Mouse (Mus musculus) stomach, postnatal 0 days (tissue): ENCODE measurements at regions not wholly inside any gene's neighbourhood (a gene's known extent, or its start where the extent isn't known, plus 50 kb on each side); places are given as distances from the start of the nearest gene placed in this dataset.

Source experiments
- CTCF ChIP-seq: IDR thresholded peaks from 2 replicates; pipeline ENCODE4 v1.5.1; 2016; ENCODE audit warnings: antibody characterized with exemption, low read depth, mild to moderate bottlenecking, moderate library complexity
- EP300 ChIP-seq: optimal IDR thresholded peaks from 2 replicates; pipeline ENCODE3; 2016; ENCODE audit warnings: antibody characterized with exemption

DNA sequence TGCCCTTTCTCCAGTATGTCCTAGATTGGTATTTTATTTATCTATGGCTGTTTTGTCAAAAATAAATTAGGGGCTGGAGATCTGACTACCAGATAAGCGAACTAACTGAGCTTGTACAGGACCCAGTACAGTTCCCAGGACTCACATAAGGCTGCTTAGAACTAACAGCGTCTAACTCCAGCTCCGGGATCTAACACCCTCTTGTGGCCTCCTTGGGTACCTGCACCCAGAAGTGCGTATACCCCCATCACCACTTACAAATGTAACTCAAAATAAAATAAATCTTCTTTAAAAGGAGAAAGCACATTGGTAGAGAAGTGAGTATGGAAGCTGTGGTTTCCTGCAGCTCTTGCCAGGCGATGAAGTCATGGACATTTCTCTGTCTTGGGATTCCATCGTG is 82.9 kb downstream of the Gm4791 start:
- TF ChIP-seq EP300 (no peak), CTCF (no peak)
